9 mouse cellular contexts compared by ENCODE assay signal in the genomic region with DNA sequence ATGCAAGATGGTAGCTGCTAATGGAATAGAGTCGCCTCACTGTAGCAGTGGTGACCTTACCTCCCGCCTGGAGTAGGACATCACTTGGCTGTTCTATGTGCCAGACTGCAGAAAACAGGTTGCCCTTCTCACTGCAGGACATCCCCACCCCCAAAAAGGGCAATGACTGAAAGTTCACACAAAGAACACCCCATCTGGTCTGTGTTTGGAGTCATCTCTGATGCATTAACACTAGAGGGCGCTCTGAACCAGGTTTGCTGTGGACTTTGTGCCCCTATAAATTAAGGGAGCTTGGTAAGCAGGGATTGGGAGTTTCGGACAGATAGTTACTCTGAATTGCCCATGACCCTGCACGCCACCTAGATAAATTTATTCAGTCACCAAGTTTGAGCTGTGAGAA. TPM values are rescaled to one million over a fixed set of nuclear protein-coding genes. Genes with fewer than 3 reads are reported as not detected.
A peak's percentile ranks its signal among the peaks of the same experiment; 100 is the strongest.
DNase-seq lines count a peak whose midpoint lies in the region; ATAC-seq and TF ChIP-seq lines count a peak whose summit lies in the region.
"Had no signal": no experiment of that assay in that cellular context is flagged by ENCODE, and none has a peak within 500 bp of the region (broad histone marks: within the 10 kb centered on the region; RNA-seq: fewer than 3 reads in every experiment).

No protein-coding gene starts in this region.

- no peak for TF ChIP-seq POLR2A in thymus, adult 2 months (IDR thresholded peaks at IDR 0.05; ENCODE audit: control insufficient read depth, extremely low read depth, insufficient read depth, low read length, poor library complexity)

- H3K9ac ChIP-seq in hindbrain, embryonic 11.5 days (ENCODE audit: low read depth, low read length), result no peak overlapping the region
- no peak overlapping the region for H3K9ac ChIP-seq in hindbrain, embryonic 13.5 days
- no peak overlapping the region for H3K9ac ChIP-seq in hindbrain, embryonic 14.5 days
- no peak overlapping the region for H3K9ac ChIP-seq in midbrain, embryonic 11.5 days (ENCODE audit: low read length)
- H3K9ac ChIP-seq: midbrain, embryonic 12.5 days had no signal

- TF ChIP-seq CTCF in E14TG2a.4 (conservative IDR thresholded peaks at IDR 0.05; ENCODE audit: low read length), result peak; percentile 84
- TF ChIP-seq CTCF in thymus, adult 2 months (IDR thresholded peaks at IDR 0.05; ENCODE audit: borderline replicate concordance, control insufficient read depth, extremely low read depth, insufficient read depth, low read length, poor library complexity), result no peak

- no peak overlapping the region for H3K4me2 ChIP-seq in hindbrain, embryonic 11.5 days (replicated peaks; ENCODE audit: low read depth, low read length)
- H3K4me2 ChIP-seq in hindbrain, embryonic 13.5 days, result no peak overlapping the region
- H3K4me2 ChIP-seq in hindbrain, embryonic 14.5 days (replicated peaks), result no peak overlapping the region
- H3K4me2 ChIP-seq in midbrain, embryonic 11.5 days, result no peak overlapping the region
- H3K4me2 ChIP-seq: midbrain, embryonic 12.5 days had no signal

- no peaks in the 10 kb centered on the region for H3K9me3 ChIP-seq in hindbrain, embryonic 11.5 days (ENCODE audit: control insufficient read depth, low read length)
- no peaks in the 10 kb centered on the region for H3K9me3 ChIP-seq in hindbrain, embryonic 13.5 days
- no peaks in the 10 kb centered on the region for H3K9me3 ChIP-seq in E14TG2a.4 (ENCODE audit: low read length)
- H3K9me3 ChIP-seq in hindbrain, embryonic 14.5 days (ENCODE audit: control insufficient read depth, low read length), result no peaks in the 10 kb centered on the region
- no peaks in the 10 kb centered on the region for H3K9me3 ChIP-seq in midbrain, embryonic 11.5 days (ENCODE audit: control insufficient read depth, low read length)
- H3K9me3 ChIP-seq: midbrain, embryonic 12.5 days had no signal

- no peaks in the 10 kb centered on the region for H3K36me3 ChIP-seq in hindbrain, embryonic 11.5 days (ENCODE audit: control insufficient read depth, insufficient read depth, low read length)
- H3K36me3 ChIP-seq in hindbrain, embryonic 13.5 days, result no peaks in the 10 kb centered on the region
- no peaks in the 10 kb centered on the region for H3K36me3 ChIP-seq in E14TG2a.4 (ENCODE audit: insufficient read depth, low read length)
- H3K36me3 ChIP-seq in hindbrain, embryonic 14.5 days (replicated peaks; ENCODE audit: control insufficient read depth, insufficient read depth), result no peaks in the 10 kb centered on the region
- H3K36me3 ChIP-seq in midbrain, embryonic 11.5 days (ENCODE audit: control insufficient read depth, insufficient read depth, low read length), result no peaks in the 10 kb centered on the region
- H3K36me3 ChIP-seq in thymus, adult 2 months (ENCODE audit: control insufficient read depth, insufficient read depth, low read length), result no peaks in the 10 kb centered on the region
- H3K36me3 ChIP-seq: midbrain, embryonic 12.5 days had no signal

- no peaks in the 10 kb centered on the region for H3K4me1 ChIP-seq in hindbrain, embryonic 11.5 days (replicated peaks; ENCODE audit: control insufficient read depth, insufficient read depth, low read length)
- H3K4me1 ChIP-seq in hindbrain, embryonic 13.5 days (replicated peaks), result no peaks in the 10 kb centered on the region
- H3K4me1 ChIP-seq in E14TG2a.4 (replicated peaks; ENCODE audit: low read depth, low read length), result peaks cover 31% of the 10 kb centered on the region
- no peaks in the 10 kb centered on the region for H3K4me1 ChIP-seq in hindbrain, embryonic 14.5 days (replicated peaks; ENCODE audit: control insufficient read depth, insufficient read depth, low read length)
- no peaks in the 10 kb centered on the region for H3K4me1 ChIP-seq in midbrain, embryonic 11.5 days (ENCODE audit: control insufficient read depth, insufficient read depth, low read length)
- no peaks in the 10 kb centered on the region for H3K4me1 ChIP-seq in thymus, adult 2 months (replicated peaks; ENCODE audit: control insufficient read depth, insufficient read depth, low read length)
- H3K4me1 ChIP-seq: midbrain, embryonic 12.5 days had no signal

- WGBS in hindbrain, embryonic 11.5 days, result 30% methylated on average over 5 of the region's 5 CpGs
- 21% methylated on average over 5 of the region's 5 CpGs for WGBS in hindbrain, embryonic 13.5 days
- 27% methylated on average over 5 of the region's 5 CpGs for WGBS in hindbrain, embryonic 14.5 days
- WGBS in midbrain, embryonic 11.5 days, result 32% methylated on average over 5 of the region's 5 CpGs
- 27% methylated on average over 5 of the region's 5 CpGs for WGBS in thymus, adult 2 months

- H3K27ac ChIP-seq in hindbrain, embryonic 11.5 days (ENCODE audit: low read depth, low read length), result no peak overlapping the region
- no peak overlapping the region for H3K27ac ChIP-seq in hindbrain, embryonic 13.5 days
- H3K27ac ChIP-seq in hindbrain, embryonic 14.5 days, result no peak overlapping the region
- no peak overlapping the region for H3K27ac ChIP-seq in midbrain, embryonic 11.5 days (ENCODE audit: low read depth, low read length)
- H3K27ac ChIP-seq in thymus, adult 2 months (ENCODE audit: control insufficient read depth, insufficient read depth, low read length), result no peak overlapping the region
- H3K27ac ChIP-seq: midbrain, embryonic 12.5 days had no signal

- DNase-seq in hindbrain, embryonic 11.5 days (ENCODE audit: low spot score), result peak; percentile 80
- DNase-seq in c-Kit-negative CD71-positive TER-119-positive erythroid progenitor cells, embryonic 14.5 days (ENCODE audit: low read depth, low spot score), result peak; percentile 52
- DNase-seq in hindbrain, embryonic 14.5 days (ENCODE audit: low spot score), result peak; percentile 78
- DNase-seq in midbrain, embryonic 11.5 days (ENCODE audit: low spot score, missing footprints), result peak; percentile 91
- DNase-seq in right cerebral cortex, postnatal 14 days, result no peak
- no peak for DNase-seq in thymus, adult 2 months

- no peaks in the 10 kb centered on the region for H3K27me3 ChIP-seq in hindbrain, embryonic 11.5 days (ENCODE audit: control insufficient read depth, insufficient read depth, low read length)
- H3K27me3 ChIP-seq in hindbrain, embryonic 13.5 days, result no peaks in the 10 kb centered on the region
- no peaks in the 10 kb centered on the region for H3K27me3 ChIP-seq in E14TG2a.4 (ENCODE audit: insufficient read depth, low read length)
- H3K27me3 ChIP-seq in hindbrain, embryonic 14.5 days (ENCODE audit: control insufficient read depth, insufficient read depth, low read length), result no peaks in the 10 kb centered on the region
- H3K27me3 ChIP-seq in midbrain, embryonic 11.5 days (ENCODE audit: control insufficient read depth, insufficient read depth, low read length), result no peaks in the 10 kb centered on the region
- no peaks in the 10 kb centered on the region for H3K27me3 ChIP-seq in thymus, adult 2 months (ENCODE audit: control insufficient read depth, insufficient read depth, low read length)
- H3K27me3 ChIP-seq: midbrain, embryonic 12.5 days had no signal

- no peak for ATAC-seq in hindbrain, embryonic 11.5 days (ENCODE audit: low FRiP score)
- ATAC-seq in hindbrain, embryonic 13.5 days (ENCODE audit: low FRiP score), result no peak
- no peak for ATAC-seq in hindbrain, embryonic 14.5 days (ENCODE audit: low FRiP score)
- ATAC-seq in midbrain, embryonic 11.5 days (ENCODE audit: low FRiP score), result no peak

- no peak overlapping the region for H3K4me3 ChIP-seq in hindbrain, embryonic 11.5 days (ENCODE audit: low read depth, low read length)
- no peak overlapping the region for H3K4me3 ChIP-seq in hindbrain, embryonic 13.5 days
- no peak overlapping the region for H3K4me3 ChIP-seq in E14TG2a.4 (replicated peaks; ENCODE audit: low read length)
- H3K4me3 ChIP-seq in hindbrain, embryonic 14.5 days (replicated peaks; ENCODE audit: low read length), result no peak overlapping the region
- no peak overlapping the region for H3K4me3 ChIP-seq in midbrain, embryonic 11.5 days (ENCODE audit: low read depth, low read length)
- no peak overlapping the region for H3K4me3 ChIP-seq in thymus, adult 2 months (ENCODE audit: control insufficient read depth, insufficient read depth, low read length)
- H3K4me3 ChIP-seq: midbrain, embryonic 12.5 days had no signal

RNA-seq across cellular contexts. Expression of a gene that starts 8.7 kb away (rescaled TPM):
- 9.5 and 11.4 TPM in 2 replicates for polyA plus RNA-seq in hindbrain, embryonic 11.5 days (2014; fragmentation: Nextera tagmentation; extraction: Ambion mirVana)
- 15.3 and 16.1 TPM in 2 replicates for polyA plus RNA-seq in hindbrain, embryonic 13.5 days (2015; fragmentation: Nextera tagmentation; extraction: Ambion mirVana)
- polyA plus RNA-seq in hindbrain, embryonic 14.5 days (2014; fragmentation: Nextera tagmentation; extraction: Ambion mirVana), result 14.1 and 15.1 TPM in 2 replicates
- polyA plus RNA-seq in midbrain, embryonic 11.5 days (2014; fragmentation: Nextera tagmentation; extraction: Ambion mirVana), result 9.8 and 11.3 TPM in 2 replicates
- 9.8 and 10.9 TPM in 2 replicates for polyA plus RNA-seq in thymus, adult 2 months (2012; rRNA removed)

RNA-seq across cellular contexts. Expression of a gene that starts 14.4 kb away (rescaled TPM):
- polyA plus RNA-seq in hindbrain, embryonic 11.5 days (2014; fragmentation: Nextera tagmentation; extraction: Ambion mirVana), result 36.1 and 51.4 TPM in 2 replicates
- 66.3 and 66.4 TPM in 2 replicates for polyA plus RNA-seq in hindbrain, embryonic 13.5 days (2015; fragmentation: Nextera tagmentation; extraction: Ambion mirVana)
- polyA plus RNA-seq in hindbrain, embryonic 14.5 days (2014; fragmentation: Nextera tagmentation; extraction: Ambion mirVana), result 37.4 and 38.8 TPM in 2 replicates
- polyA plus RNA-seq in midbrain, embryonic 11.5 days (2014; fragmentation: Nextera tagmentation; extraction: Ambion mirVana), result 30.4 and 32.6 TPM in 2 replicates
- 277 and 313 TPM in 2 replicates for polyA plus RNA-seq in thymus, adult 2 months (2012; rRNA removed)

RNA-seq across cellular contexts. Expression of a gene that starts 49.1 kb away (rescaled TPM):
- 0.12 TPM in 1 of 2 replicates, not detected in the other for polyA plus RNA-seq in hindbrain, embryonic 11.5 days (2014; fragmentation: Nextera tagmentation; extraction: Ambion mirVana)
- polyA plus RNA-seq in hindbrain, embryonic 13.5 days (2015; fragmentation: Nextera tagmentation; extraction: Ambion mirVana), result 0.09 TPM in 1 of 2 replicates, not detected in the other
- 0.13 and 0.29 TPM in 2 replicates for polyA plus RNA-seq in hindbrain, embryonic 14.5 days (2014; fragmentation: Nextera tagmentation; extraction: Ambion mirVana)
- polyA plus RNA-seq in midbrain, embryonic 11.5 days (2014; fragmentation: Nextera tagmentation; extraction: Ambion mirVana), result 0.10 TPM in 1 of 2 replicates, not detected in the other
- 0.05 and 0.17 TPM in 2 replicates for polyA plus RNA-seq in thymus, adult 2 months (2012; rRNA removed)
- polyA plus RNA-seq: midbrain, embryonic 12.5 days had no signal

Comparison
In these comparisons a context has a peak if more than half of its experiments do, and no peak if none do; other contexts are left out.
1. DNase-seq: peak in hindbrain, embryonic 11.5 days (single experiment), c-Kit-negative CD71-positive TER-119-positive erythroid progenitor cells, embryonic 14.5 days (single experiment), hindbrain, embryonic 14.5 days (single experiment) and midbrain, embryonic 11.5 days (single experiment); none in right cerebral cortex, postnatal 14 days (single experiment) and thymus, adult 2 months (single experiment).